Mouse (Mus musculus): Measurements from ENCODE around the gene Gabrb3.

DNA sequence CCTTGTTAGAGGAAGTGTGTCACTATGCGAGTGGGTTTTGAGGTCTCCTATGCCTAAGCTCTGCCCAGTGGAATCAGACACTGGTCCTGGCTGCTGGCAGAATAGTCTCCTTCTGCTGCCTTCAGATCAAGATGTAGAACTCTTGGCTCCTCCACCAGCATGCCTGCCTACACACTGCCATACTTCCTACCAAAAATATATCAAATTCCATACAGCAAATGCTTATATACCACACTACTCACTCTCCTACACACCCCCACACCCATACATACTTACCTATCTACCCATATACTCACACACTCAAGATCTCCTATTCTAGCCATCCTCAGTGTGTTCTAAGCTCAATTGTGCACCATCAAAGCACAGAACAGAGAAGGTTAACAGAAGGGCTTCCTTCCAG, 51.8 kb downstream of the Gabrb3 start:
- TF ChIP-seq CTCF (IDR thresholded peaks at IDR 0.05; ENCODE audit: insufficient read depth, low read depth, low read length) (no peak), POLR2A (IDR thresholded peaks at IDR 0.05; ENCODE audit: insufficient read depth, low read depth, low read length) (no peak)
